Mouse (Mus musculus) forebrain, embryonic 14.5 days (tissue): ENCODE data around the gene Degs2. TPM values are rescaled to one million over a fixed set of nuclear protein-coding genes. Genes with fewer than 3 reads are reported as not detected.
A peak's percentile ranks its signal among the peaks of the same experiment; 100 is the strongest.

Source experiments
- ATAC-seq: fragments of 200-750 bp; cut with Nextera tagmentation; 2 replicates; pipeline ENCODE4 v1.8.0; 2017; ENCODE audit warnings: mild to moderate bottlenecking, moderate library complexity
- DNase-seq: peaks from one replicate; pipeline ENCODE4 v3.0.0-alpha.2; 2015; ENCODE audit warnings: low spot score
- H3K27ac ChIP-seq: fragments of 300-500 bp; sonication (generic); 2 replicates; pipeline ENCODE4 v1.5.1; 2014; ENCODE audit warnings: low read depth, mild to moderate bottlenecking, control low read depth, low read length, moderate library complexity
- H3K27me3 ChIP-seq: fragments of 300-500 bp; sonication (generic); replicated peaks from 2 replicates; pipeline ENCODE4 v1.6.1; 2014; ENCODE audit warnings: low read length, control low read depth, mixed read lengths; ENCODE audit not compliant: control insufficient read depth, insufficient read depth
- H3K36me3 ChIP-seq: fragments of 300-500 bp; sonication (generic); 2 replicates; pipeline ENCODE4 v1.6.1; 2014; ENCODE audit warnings: low read length, control low read depth; ENCODE audit not compliant: control insufficient read depth, insufficient read depth
- H3K4me1 ChIP-seq: fragments of 300-500 bp; sonication (generic); 2 replicates; pipeline ENCODE4 v1.6.1; 2014; ENCODE audit warnings: antibody characterized with exemption, low read length, control low read depth; ENCODE audit not compliant: control insufficient read depth, insufficient read depth
- H3K4me2 ChIP-seq: fragments of 300-500 bp; sonication (generic); 2 replicates; pipeline ENCODE4 v1.6.1; 2014; ENCODE audit warnings: mild to moderate bottlenecking, control low read depth, low read length
- H3K4me3 ChIP-seq: fragments of 300-500 bp; sonication (generic); 2 replicates; pipeline ENCODE4 v1.5.1; 2014; ENCODE audit warnings: low read depth, low read length, control low read depth
- H3K9ac ChIP-seq: fragments of 300-500 bp; sonication (generic); 2 replicates; pipeline ENCODE4 v1.6.1; 2014; ENCODE audit warnings: mild to moderate bottlenecking, low read length, control low read depth, moderate library complexity
- H3K9me3 ChIP-seq: fragments of 300-500 bp; sonication (generic); replicated peaks from 2 replicates; pipeline ENCODE4 v1.6.1; 2016; ENCODE audit warnings: low read length, control low read depth, mixed read lengths; ENCODE audit not compliant: control insufficient read depth
- WGBS: fragments of 180-500 bp; shearing (Covaris S2); extraction: QIAGEN DNeasy Blood & Tissue Kit; methylation state at CpG from one replicate; pipeline ENCODE4 v1.1.7; 2014; 5-methylcytosine and 5-hydroxymethylcytosine counted together
- polyA plus RNA-seq: library from polyadenylated mRNA; unstranded; fragments of >200 nt; fragmentation: Nextera tagmentation; extraction: Ambion mirVana; gene quantifications from 2 replicates; pipeline ENCODE4 v1.2.1, GENCODE M21; 2014

The Degs2 gene
- polyA plus RNA-seq, 1 experiment from 2014 or later = 1.1 TPM

- no peaks in the 10 kb centered on the region for H3K9me3 ChIP-seq
- no peaks in the 10 kb centered on the region for H3K27me3 ChIP-seq
- H3K27ac ChIP-seq = no peak overlapping the region
- H3K36me3 ChIP-seq = peaks cover 85% of the 10 kb centered on the region
- no peak overlapping the region for H3K4me3 ChIP-seq
- DNase-seq = no peak
- 83% methylated on average over 8 of the region's 8 CpGs for WGBS
- H3K4me1 ChIP-seq = no peaks in the 10 kb centered on the region
- ATAC-seq = no peak
- no peak overlapping the region for H3K9ac ChIP-seq
- no peak overlapping the region for H3K4me2 ChIP-seq
Observed at GRCm38 (mm10) chr12:108675614-108676401, 26.3 kb downstream of the Degs2 start.

- ATAC-seq = no peak
- WGBS = 87% methylated on average over 2 of the region's 2 CpGs
Observed at GRCm38 (mm10) chr12:108674916-108675315, 27.2 kb downstream of the Degs2 start.

GRCm38 (mm10) chr12:108674502-108674901 lies 27.6 kb downstream of the Degs2 start:
- 92% methylated on average over 4 of the region's 4 CpGs for WGBS
- no peaks in the 10 kb centered on the region for H3K27me3 ChIP-seq
- no peak overlapping the region for H3K4me2 ChIP-seq
- no peak overlapping the region for H3K4me3 ChIP-seq
- no peak for DNase-seq
- no peak overlapping the region for H3K9ac ChIP-seq
- ATAC-seq = no peak
- H3K4me1 ChIP-seq = no peaks in the 10 kb centered on the region
- H3K9me3 ChIP-seq = no peaks in the 10 kb centered on the region
- H3K36me3 ChIP-seq = peaks cover 78% of the 10 kb centered on the region
- no peak overlapping the region for H3K27ac ChIP-seq

More at GRCm38 (mm10) chr12:108674916-108675315, 27.2 kb downstream of the Degs2 start:
- H3K9ac ChIP-seq = no peak overlapping the region
- no peaks in the 10 kb centered on the region for H3K27me3 ChIP-seq
- peaks cover 81% of the 10 kb centered on the region for H3K36me3 ChIP-seq
- H3K4me2 ChIP-seq = no peak overlapping the region
- H3K4me1 ChIP-seq = no peaks in the 10 kb centered on the region
- H3K9me3 ChIP-seq = no peaks in the 10 kb centered on the region
- H3K4me3 ChIP-seq = no peak overlapping the region
- no peak for DNase-seq
- no peak overlapping the region for H3K27ac ChIP-seq

- no peak for DNase-seq
- Histone ChIP-seq H3K4me3 (no peak overlapping the region), H3K4me2 (no peak overlapping the region), H3K9me3 (no peaks in the 10 kb centered on the region), H3K36me3 (peaks cover 69% of the 10 kb centered on the region), H3K9ac (no peak overlapping the region), H3K4me1 (peaks cover 2% of the 10 kb centered on the region; the same call in 1 of the 2 replicates), H3K27ac (no peak overlapping the region), H3K27me3 (no peaks in the 10 kb centered on the region)
- no peak for ATAC-seq
- WGBS = 72% methylated on average over 3 of the region's 3 CpGs
Observed at GRCm38 (mm10) chr12:108673546-108673945, 28.6 kb downstream of the Degs2 start.

- DNase-seq (no peak), ATAC-seq (no peak)
- H3K4me2 ChIP-seq = no peak overlapping the region
- WGBS = 92% methylated on average over 4 of the region's 4 CpGs
- H3K4me3 ChIP-seq = no peak overlapping the region
- H3K4me1 ChIP-seq = peaks cover 7% of the 10 kb centered on the region
- H3K36me3 ChIP-seq = peaks cover 67% of the 10 kb centered on the region
- H3K27ac ChIP-seq = no peak overlapping the region
- no peaks in the 10 kb centered on the region for H3K9me3 ChIP-seq
- no peak overlapping the region for H3K9ac ChIP-seq
- no peaks in the 10 kb centered on the region for H3K27me3 ChIP-seq
Observed at GRCm38 (mm10) chr12:108672908-108673307, 29.2 kb downstream of the Degs2 start.

- 100% methylated on average over 2 of the region's 2 CpGs for WGBS
- no peaks in the 10 kb centered on the region for H3K9me3 ChIP-seq
- ATAC-seq = no peak
- H3K27ac ChIP-seq = no peak overlapping the region
- peaks cover 8% of the 10 kb centered on the region for H3K4me1 ChIP-seq
- DNase-seq = no peak
- H3K4me2 ChIP-seq = no peak overlapping the region
- no peak overlapping the region for H3K4me3 ChIP-seq
- H3K9ac ChIP-seq = no peak overlapping the region
- H3K27me3 ChIP-seq = no peaks in the 10 kb centered on the region
- H3K36me3 ChIP-seq = peaks cover 59% of the 10 kb centered on the region
Observed at GRCm38 (mm10) chr12:108671541-108671940, 30.6 kb downstream of the Degs2 start.

- DNase-seq = peak; percentile 72
- WGBS = 55% methylated on average over 8 of the region's 8 CpGs
- Histone ChIP-seq H3K9me3 (no peaks in the 10 kb centered on the region), H3K4me2 (no peak overlapping the region), H3K36me3 (peaks cover 40% of the 10 kb centered on the region), H3K27me3 (no peaks in the 10 kb centered on the region), H3K27ac (peak overlapping the region; percentile 71), H3K4me1 (peaks cover 8% of the 10 kb centered on the region), H3K9ac (no peak overlapping the region), H3K4me3 (no peak overlapping the region)
- peak; percentile 63 for ATAC-seq
Observed at GRCm38 (mm10) chr12:108668606-108669235, 33.4 kb downstream of the Degs2 start.

GRCm38 (mm10) chr12:108657350-108657749 lies 44.8 kb downstream of the Degs2 start:
- Histone ChIP-seq H3K9ac (no peak overlapping the region), H3K36me3 (peaks cover 56% of the 10 kb centered on the region), H3K4me2 (no peak overlapping the region), H3K4me3 (no peak overlapping the region), H3K27ac (no peak overlapping the region), H3K27me3 (no peaks in the 10 kb centered on the region), H3K4me1 (no peaks in the 10 kb centered on the region), H3K9me3 (no peaks in the 10 kb centered on the region)
- WGBS = 86% methylated on average over 1 of the region's 1 CpGs
- ATAC-seq (no peak), DNase-seq (peak; percentile 10)
